Mouse (Mus musculus): ENCODE measurements around the gene Zfp827. TPM values are rescaled to one million over a fixed set of nuclear protein-coding genes. Genes with fewer than 3 reads are reported as not detected.

The Zfp827 gene
- total RNA-seq (2023), result 1 to 10 TPM in 1 of 2 experiments, under 1 TPM in 1; 0.98 to 1.3 TPM

GRCm38 (mm10) chr8:79027977-79028487, at the start of gene Zfp827:
Gene Zfp827 (plus strand): TSS chr8:79028437.

Other genes starting within 250 kb of the Zfp827 start
- 10 to 100 TPM; 41.4 to 48.6 TPM for gene Lsm6, start 207.3 kb upstream of the Zfp827 start, total RNA-seq (2023)
- gene 1700011L22Rik, start 220.1 kb downstream of the Zfp827 start, total RNA-seq (2023), result not detected